Mouse (Mus musculus) ES-E14 (cell line): Measurements from ENCODE around the gene Usp18. TPM values are rescaled to one million over a fixed set of nuclear protein-coding genes. Genes with fewer than 3 reads are reported as not detected.

ENCODE experiments used
- DNase-seq: peaks from one replicate; pipeline ENCODE4 v3.0.0-alpha.2; 2013; ENCODE audit warnings: low read depth, low spot score
- H3K27ac ChIP-seq: 2 replicates; pipeline ENCODE4 v1.5.1; 2012; ENCODE audit warnings: low read depth, mild to moderate bottlenecking, low read length, moderate library complexity, mixed read lengths; ENCODE audit not compliant: poor library complexity, insufficient read depth, severe bottlenecking
- H3K36me3 ChIP-seq: 2 replicates; pipeline ENCODE4 v1.6.1; 2012; ENCODE audit warnings: mild to moderate bottlenecking, low read length, moderate library complexity, mixed read lengths; ENCODE audit not compliant: control insufficient read depth, poor library complexity, insufficient read depth, severe bottlenecking
- H3K4me1 ChIP-seq, 2 experiments: fragments of 150-350 bp in 1 of 2; sonication (generic) in 1 of 2; 2 replicates each; pipeline ENCODE4 v1.6.1; 2012; ENCODE audit warnings: low read length in 2 of 2, mild to moderate bottlenecking in 1 of 2, mixed read lengths in 1 of 2; ENCODE audit not compliant: control insufficient read depth in 2 of 2, insufficient read depth in 2 of 2, poor library complexity in 1 of 2
- H3K4me3 ChIP-seq, 2 experiments: fragments of 150-350 bp in 1 of 2; sonication (generic) in 1 of 2; 2 replicates each; pipeline ENCODE4 v1.5.1; 2012; ENCODE audit warnings: low read length in 2 of 2, low read depth in 1 of 2, mild to moderate bottlenecking in 1 of 2, mixed read lengths in 1 of 2; ENCODE audit not compliant: insufficient read depth in 1 of 2, poor library complexity in 1 of 2, severe bottlenecking in 1 of 2
- H3K9ac ChIP-seq: 2 replicates; pipeline ENCODE4 v1.6.1; 2012; ENCODE audit warnings: low read depth, mild to moderate bottlenecking, low read length, mixed read lengths; ENCODE audit not compliant: poor library complexity, insufficient read depth, severe bottlenecking
- H3K9me3 ChIP-seq: fragments of 150-350 bp; sonication (generic); 2 replicates; pipeline ENCODE4 v1.6.1; 2012; ENCODE audit warnings: low read depth, mild to moderate bottlenecking, low read length; ENCODE audit not compliant: control insufficient read depth, insufficient read depth
- CHD2 ChIP-seq: IDR thresholded peaks from 2 replicates; pipeline ENCODE4 v1.6.1; 2014; ENCODE audit warnings: mild to moderate bottlenecking, low read depth, low read length, inconsistent platforms
- HCFC1 ChIP-seq: IDR thresholded peaks from 2 replicates; pipeline ENCODE4 v1.6.1; 2012; ENCODE audit warnings: low read length, inconsistent platforms, borderline replicate concordance; ENCODE audit not compliant: insufficient read depth
- MAFK ChIP-seq: IDR thresholded peaks from 2 replicates; pipeline ENCODE4 v1.6.1; 2014; ENCODE audit warnings: mild to moderate bottlenecking, low read depth, low read length, inconsistent platforms; ENCODE audit not compliant: insufficient read depth
- ZC3H11A ChIP-seq: IDR thresholded peaks from 2 replicates; pipeline ENCODE4 v1.6.1; 2012; ENCODE audit warnings: low read depth, mild to moderate bottlenecking, inconsistent platforms, low read length, borderline replicate concordance
- ZNF384 ChIP-seq: IDR thresholded peaks from 2 replicates; pipeline ENCODE4 v1.6.1; 2012; ENCODE audit warnings: low read depth, low read length, inconsistent platforms
- in situ Hi-C, 2 experiments: fragments of 600-800 bp; cut with MboI; formaldehyde crosslinking; loops; one replicate each; pipeline ENCODE4 v1.15.1; 2025; ENCODE audit warnings: low sequenced_read_pairs in 2 of 2, inconsistent platforms in 1 of 2; ENCODE audit not compliant: unreplicated experiment in 2 of 2
- total RNA-seq: library from RNA; depleted of rRNA; stranded (reverse); fragments of 300-350 nt; gene quantifications from 2 replicates; pipeline ENCODE4 v1.2.3, GENCODE M21; 2012

The Usp18 gene
- total RNA-seq, 1 experiment: 0.09 TPM

DNA sequence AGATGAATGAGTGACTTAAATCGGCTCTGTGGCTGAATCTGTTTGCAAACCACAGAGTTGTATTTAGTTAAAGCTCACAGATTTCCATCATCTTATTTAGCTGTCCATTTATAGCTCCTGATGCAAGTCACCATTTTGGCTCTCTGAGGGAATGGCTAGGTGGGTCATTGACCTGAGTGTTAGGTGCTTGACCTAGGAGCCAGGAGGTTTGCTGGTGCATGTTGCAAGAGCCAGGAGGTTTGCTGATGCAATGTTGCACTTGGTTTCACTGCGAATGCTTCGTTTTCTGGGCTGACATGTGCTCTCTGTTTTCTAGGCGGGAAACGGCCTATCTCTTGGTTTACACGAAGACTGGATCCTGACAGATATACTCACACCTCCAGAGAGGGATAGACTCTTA lies 24.4 kb downstream of the Usp18 start:
- DNase-seq: no peak
- no peaks in the 10 kb centered on the region for H3K36me3 ChIP-seq
- no peak overlapping the region for H3K4me3 ChIP-seq
- no peaks in the 10 kb centered on the region for H3K9me3 ChIP-seq
- TF ChIP-seq ZNF384 (no peak), CHD2 (no peak), HCFC1 (no peak), MAFK (no peak), ZC3H11A (no peak)
- in situ Hi-C loops: loop anchor here in 1 of 2 experiments (25.0 kb wide), 1 partner anchor 92 kb away; no protein-coding TSS in a partner anchor
- H3K9ac ChIP-seq: no peak overlapping the region
- H3K4me1 ChIP-seq: no peaks in the 10 kb centered on the region
- H3K27ac ChIP-seq: no peak overlapping the region

- DNase-seq: no peak
- Histone ChIP-seq H3K36me3 (no peaks in the 10 kb centered on the region), H3K4me3 (no peak overlapping the region), H3K9me3 (no peaks in the 10 kb centered on the region), H3K27ac (no peak overlapping the region), H3K9ac (no peak overlapping the region), H3K4me1 (no peaks in the 10 kb centered on the region)
- in situ Hi-C loops: loop anchor here in 1 of 2 experiments (25.0 kb wide), 1 partner anchor 91 kb away; no protein-coding TSS in a partner anchor
- TF ChIP-seq CHD2 (no peak), ZC3H11A (no peak), HCFC1 (no peak), MAFK (no peak), ZNF384 (no peak)
These were observed 26.0 kb downstream of the Usp18 start for GRCm38 (mm10) chr6:121271707-121272074.

DNA sequence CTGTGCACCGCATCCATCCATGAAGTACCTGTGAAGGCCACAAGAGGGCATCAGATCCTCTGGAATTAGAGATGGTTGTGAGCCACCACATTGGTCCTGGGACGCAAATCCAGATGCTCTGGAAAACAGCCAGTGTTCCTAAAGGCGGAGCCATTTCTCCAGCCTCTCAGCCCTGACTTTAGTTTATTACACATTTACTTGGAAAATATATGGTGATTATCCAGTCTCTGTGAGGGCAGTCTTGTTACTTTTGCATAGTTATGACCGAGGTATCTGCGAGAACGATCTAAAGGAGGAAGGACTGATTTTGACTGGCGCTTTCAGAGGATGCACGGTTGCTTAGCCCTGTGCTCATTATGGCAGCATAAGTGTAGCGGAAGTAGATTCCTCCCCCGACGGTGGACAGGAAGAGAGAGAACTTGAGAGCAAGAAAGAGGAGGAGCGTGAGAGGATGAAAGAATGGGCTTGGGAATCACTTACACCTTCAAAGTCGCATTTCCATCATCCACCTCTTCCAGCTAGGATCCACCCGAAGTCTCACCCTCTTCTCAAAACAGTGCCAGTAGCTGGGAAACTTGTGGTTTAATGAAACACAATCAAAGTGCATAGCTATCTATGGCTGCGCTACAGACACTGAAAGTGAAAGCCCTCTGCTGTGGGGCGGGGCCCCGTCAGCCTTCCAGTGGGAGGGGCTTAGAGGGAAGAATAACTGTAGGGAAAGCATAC lies 26.5 kb downstream of the Usp18 start:
- peak; percentile 54 for DNase-seq
- Histone ChIP-seq H3K9ac (no peak overlapping the region), H3K36me3 (no peaks in the 10 kb centered on the region), H3K9me3 (no peaks in the 10 kb centered on the region), H3K4me1 (no peaks in the 10 kb centered on the region), H3K27ac (no peak overlapping the region), H3K4me3 (peak overlapping the region in 1 of 2 experiments; percentile 32; a peak in 3 of 4 replicates)
- TF ChIP-seq MAFK (no peak), ZC3H11A (peak; percentile 72; the same call in 1 of the 2 replicates)
- in situ Hi-C loops: loop anchor here in 1 of 2 experiments (25.0 kb wide), 1 partner anchor 90 kb away; no protein-coding TSS in a partner anchor

- 0 out of 2 replicates have a peak, but pooled peaks have one; percentile 2 for TF ChIP-seq ZC3H11A
- TF ChIP-seq HCFC1: no peak
- no peak for TF ChIP-seq ZNF384
- no peak for TF ChIP-seq MAFK
- TF ChIP-seq CHD2: no peak
- no peaks in the 10 kb centered on the region for H3K36me3 ChIP-seq
- no peak overlapping the region for H3K9ac ChIP-seq
- no peaks in the 10 kb centered on the region for H3K9me3 ChIP-seq
- H3K4me3 ChIP-seq: no peak overlapping the region
- peak; percentile 57 for DNase-seq
- no peak overlapping the region for H3K27ac ChIP-seq
- H3K4me1 ChIP-seq: no peaks in the 10 kb centered on the region
- in situ Hi-C loops: loop anchor here in 1 of 2 experiments (25.0 kb wide), 1 partner anchor 88 kb away; no protein-coding TSS in a partner anchor
These were observed 28.6 kb downstream of the Usp18 start for GRCm38 (mm10) chr6:121274356-121274755.

- no peaks in the 10 kb centered on the region for H3K4me1 ChIP-seq
- no peaks in the 10 kb centered on the region for H3K36me3 ChIP-seq
- DNase-seq: no peak
- no peak overlapping the region for H3K27ac ChIP-seq
- TF ChIP-seq ZC3H11A: no peak
- TF ChIP-seq HCFC1: no peak
- no peak for TF ChIP-seq MAFK
- TF ChIP-seq ZNF384: no peak
- no peak for TF ChIP-seq CHD2
- in situ Hi-C loops: no loop called here
- no peak overlapping the region for H3K9ac ChIP-seq
- no peaks in the 10 kb centered on the region for H3K9me3 ChIP-seq
- no peak overlapping the region for H3K4me3 ChIP-seq
These were observed 38.4 kb downstream of the Usp18 start for GRCm38 (mm10) chr6:121284132-121284531.
